9 mouse cellular contexts compared by ENCODE assay signal in the genomic region with DNA sequence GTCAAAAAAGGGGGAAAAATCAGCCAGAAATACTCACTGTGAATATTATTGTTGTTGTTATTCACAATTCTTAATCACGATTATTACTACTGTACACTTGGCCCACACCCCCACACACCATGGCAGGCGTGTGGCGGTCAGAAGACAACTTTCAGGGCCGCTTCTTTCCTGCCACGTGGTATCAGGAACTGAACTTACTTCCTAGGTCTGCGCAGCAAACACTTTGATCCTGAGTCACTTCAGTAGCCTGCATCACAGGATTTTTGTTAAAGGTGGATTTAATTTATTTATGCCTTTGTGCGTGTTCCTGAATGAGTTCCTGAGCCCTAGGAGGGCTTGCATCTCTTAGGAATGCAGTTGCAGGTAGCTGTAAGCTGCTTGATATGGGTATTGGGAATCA.
DNase-seq lines count a peak whose midpoint lies in the region.
"Had no signal": no experiment of that assay in that cellular context is flagged by ENCODE, and none has a peak within 500 bp of the region (broad histone marks: within the 10 kb centered on the region; RNA-seq: fewer than 3 reads in every experiment).

No protein-coding gene starts in this region.

- peak; percentile 85 for DNase-seq in heart, adult 11 months
- DNase-seq in heart, adult 9 months (ENCODE audit: low spot score in 2 of 2) = no peak
- DNase-seq in kidney, postnatal 14 days = peak; percentile 29
- DNase-seq in kidney, adult 18-20 months = no peak
- no peak for DNase-seq in frontal cortex, postnatal 36 days (ENCODE audit: low spot score in 2 of 2)
- DNase-seq: adrenal gland, adult 8-10 months; adrenal gland, postnatal 14 days; adrenal gland, postnatal 36 days; forebrain, postnatal 0 days had no signal

Comparison
In these comparisons a context has a peak if more than half of its experiments do, and no peak if none do; other contexts are left out.
1. DNase-seq: peak in heart, adult 11 months (single experiment) and kidney, postnatal 14 days (single experiment); none in heart, adult 9 months (0 of 2), kidney, adult 18-20 months (single experiment) and frontal cortex, postnatal 36 days (0 of 2).